Mouse (Mus musculus) kidney, postnatal 36 days (tissue): ENCODE measurements around the gene Olfr486.
"Not testable (repeated sequence)": the region's sequence is repeated elsewhere in the genome, so short reads cannot be mapped to it uniquely, and the experiment has no call there.

Source experiments
- DNase-seq, 2 experiments: peaks; one replicate each; pipeline ENCODE4 v3.0.0; 2021 to 2022; ENCODE audit warnings: mixed read lengths in 2 of 2

The Olfr486 gene

GRCm38 (mm10) chr7:108172642-108173041 lies at the start of gene Olfr486:
Gene Olfr486 (minus strand): TSS chr7:108172742.
- not testable (repeated sequence) for DNase-seq

GRCm38 (mm10) chr7:108214536-108214935 lies 42.0 kb upstream of the Olfr486 start, which contains the start of gene Olfr487:
Gene Olfr487 (minus strand): TSS chr7:108214636.
- DNase-seq = not testable (repeated sequence)

- DNase-seq = no peak
Observed at GRCm38 (mm10) chr7:108196938-108197337, 24.4 kb upstream of the Olfr486 start.

DNA sequence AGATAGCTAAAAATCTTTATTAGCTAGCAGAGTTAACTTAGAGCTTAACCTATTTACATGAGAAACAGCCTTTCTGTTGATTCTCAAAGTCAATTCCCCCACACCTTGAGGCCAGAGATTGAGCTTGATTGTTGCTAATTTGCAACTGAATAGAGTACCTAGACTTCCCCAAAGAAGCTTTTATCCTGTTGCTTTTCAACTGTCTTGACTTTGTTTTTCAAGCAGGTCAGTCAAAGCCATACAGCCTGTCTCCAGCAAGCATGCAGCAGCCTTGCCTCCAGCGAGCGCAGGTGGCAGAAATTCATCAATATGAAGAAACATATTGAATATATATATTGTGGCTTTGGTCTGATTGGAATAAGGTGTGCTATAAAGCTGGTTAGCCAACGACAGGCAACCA lies 23.8 kb upstream of the Olfr486 start:
- DNase-seq = not testable (repeated sequence)

DNA sequence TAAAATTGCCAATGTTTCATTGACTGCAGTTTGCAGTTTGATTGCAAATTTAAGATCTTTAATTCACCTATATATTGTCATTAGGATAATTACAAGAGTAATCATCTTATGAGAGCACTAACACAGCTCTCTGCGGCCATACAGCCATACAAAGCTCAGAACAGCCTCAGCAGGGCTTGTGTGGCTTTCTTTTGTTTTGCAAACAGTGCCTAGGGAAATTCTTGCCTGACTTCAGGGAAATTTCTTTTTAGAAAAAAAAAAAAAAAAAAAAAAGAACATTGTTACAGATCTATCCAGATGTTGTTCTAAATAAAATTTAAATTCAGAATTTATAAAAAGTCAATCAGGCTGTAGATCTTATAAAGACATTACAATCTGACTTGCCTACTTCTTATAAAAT lies 20.2 kb upstream of the Olfr486 start:
- DNase-seq = not testable (repeated sequence)

- not testable (repeated sequence) for DNase-seq
Observed at GRCm38 (mm10) chr7:108191196-108191595, 18.7 kb upstream of the Olfr486 start.

GRCm38 (mm10) chr7:108185237-108185636 lies 12.7 kb upstream of the Olfr486 start:
- DNase-seq = not testable (repeated sequence)

GRCm38 (mm10) chr7:108184401-108184800 lies 11.9 kb upstream of the Olfr486 start:
- not testable (repeated sequence) for DNase-seq

GRCm38 (mm10) chr7:108159771-108160170 lies 12.8 kb downstream of the Olfr486 start, which contains the start of gene Olfr485:
Gene Olfr485 (minus strand): TSS chr7:108159871.
- no peak for DNase-seq

DNA sequence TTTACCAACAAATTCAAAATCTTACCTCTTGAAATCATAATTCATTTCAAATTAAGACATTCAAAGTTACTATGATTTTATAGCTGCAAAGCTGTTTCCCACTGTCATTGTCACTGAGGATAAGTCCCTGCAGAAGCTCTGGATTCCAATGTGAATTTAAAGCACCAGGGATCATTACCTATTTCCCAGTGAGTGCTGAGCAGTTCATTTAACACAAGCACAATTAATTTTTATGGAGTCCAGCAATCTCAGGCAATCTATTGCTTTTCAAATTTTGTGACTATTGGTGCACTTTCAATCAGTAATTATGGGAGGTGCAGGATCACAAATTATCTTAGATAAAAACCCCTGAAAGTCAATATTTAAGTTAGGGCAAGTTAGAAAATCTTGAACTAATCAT lies 45.2 kb downstream of the Olfr486 start, which contains the start of gene Olfr484:
Gene Olfr484, minus strand, starts transcription at position 101 of the 400 bp plus-strand sequence.
- DNase-seq = no peak
